Mouse (Mus musculus) retina, adult 2 months (tissue): ENCODE measurements at regions not wholly inside any gene's neighbourhood (a gene's known extent, or its start where the extent isn't known, plus 50 kb on each side); places are given as distances from the start of the nearest gene placed in this dataset.
"Not testable (repeated sequence)": the region's sequence is repeated elsewhere in the genome, so short reads cannot be mapped to it uniquely, and the experiment has no call there.

Source experiments
- DNase-seq: peaks from one replicate; pipeline ENCODE4 v3.0.0-alpha.2; 2012; ENCODE audit warnings: low read depth, low spot score

DNA sequence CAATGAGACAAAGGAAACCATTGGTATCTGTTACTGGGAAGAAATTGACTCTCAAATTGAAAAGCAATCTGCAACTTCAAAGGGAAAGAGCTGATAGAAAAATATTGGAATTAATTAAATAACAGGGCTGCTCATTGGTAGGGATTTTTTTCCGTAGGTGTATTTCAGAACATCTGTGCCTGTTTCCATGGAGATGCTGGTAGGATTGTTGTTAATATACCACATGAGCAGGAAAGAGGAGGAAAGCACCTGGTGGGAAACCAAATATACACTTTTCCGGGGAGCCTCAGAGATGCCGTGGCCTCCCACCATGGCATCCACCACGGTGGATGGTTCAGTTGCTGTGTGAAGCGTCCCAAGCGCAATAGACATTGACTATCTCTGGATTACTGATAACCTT, 428.0 kb upstream of the Sphkap start:
- DNase-seq = no peak

DNA sequence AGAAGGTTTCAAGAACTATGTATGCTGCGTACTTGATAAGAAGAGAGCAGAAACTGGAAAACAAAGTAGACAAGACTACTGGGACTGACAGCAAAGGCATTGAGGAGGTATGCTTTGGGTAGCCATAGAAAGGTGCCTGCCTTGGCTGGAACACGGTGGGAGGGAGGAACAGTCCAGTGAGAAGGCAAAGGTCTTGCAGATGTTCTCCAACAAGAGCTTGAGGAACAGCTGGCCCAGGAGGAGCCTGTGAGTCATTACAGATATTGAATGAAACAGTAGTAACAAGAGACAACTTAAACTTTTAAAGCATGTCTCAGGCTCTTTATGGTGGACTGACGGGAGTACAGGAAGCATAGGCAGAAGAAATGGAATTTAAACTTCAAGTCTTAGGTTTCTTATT, 424.9 kb upstream of the Sphkap start:
- no peak for DNase-seq

DNA sequence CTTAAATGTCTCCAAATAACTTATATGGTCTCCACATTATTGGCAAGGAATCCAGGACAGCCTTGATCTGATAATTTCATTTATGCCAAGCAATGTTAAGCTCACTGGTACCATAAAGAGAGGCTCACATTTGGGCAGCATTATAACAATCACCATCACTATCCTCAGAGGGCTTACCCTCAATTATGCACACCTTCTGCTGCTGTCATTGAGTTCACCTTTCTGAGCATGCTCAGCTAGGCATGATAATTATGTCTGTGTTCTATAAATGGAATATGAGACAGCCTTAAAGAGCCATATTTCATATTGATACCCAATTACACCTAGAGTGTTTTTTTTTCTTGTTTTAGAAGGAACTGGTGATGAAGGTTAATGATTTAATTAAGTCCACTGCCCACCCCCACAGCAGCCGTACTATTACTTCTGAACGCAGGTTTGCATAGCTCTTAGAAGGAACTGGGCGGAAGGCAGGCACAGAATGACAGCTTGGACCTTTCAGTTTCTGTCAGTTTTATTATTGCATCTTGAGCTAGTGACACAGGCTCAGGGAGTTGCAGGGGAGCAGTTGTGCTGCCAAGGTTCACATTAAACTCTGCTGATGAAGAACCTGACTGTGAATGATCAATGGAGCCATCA, 424.0 kb upstream of the Sphkap start:
- DNase-seq = no peak

DNA sequence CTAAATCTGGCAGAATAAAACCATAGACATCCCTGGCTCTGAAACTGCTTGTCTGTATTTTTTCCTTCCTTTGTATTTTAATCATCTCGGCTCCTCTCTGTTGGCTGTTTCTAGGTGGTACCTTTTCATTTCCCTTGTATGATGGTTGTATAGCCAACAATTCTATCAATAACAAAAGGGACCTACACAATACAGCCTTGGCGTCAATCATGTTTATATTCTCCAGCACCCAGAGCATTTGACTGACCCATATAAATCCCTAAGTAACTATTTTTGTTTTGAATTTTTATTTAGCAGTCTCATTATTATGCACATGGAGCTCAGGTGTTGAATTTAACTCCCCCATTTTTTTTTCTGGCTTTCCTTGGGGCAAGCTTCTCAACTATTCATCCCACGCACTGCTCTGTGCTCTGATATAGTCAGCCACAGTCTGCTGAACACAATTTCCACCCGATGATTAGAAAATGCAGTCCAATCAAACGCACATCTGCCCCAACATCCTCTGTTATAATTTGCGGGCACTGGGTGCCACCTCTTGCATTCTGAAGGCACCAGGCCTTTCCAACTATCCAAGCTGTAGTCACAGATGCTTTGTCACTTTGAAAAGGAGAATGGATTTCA, 422.1 kb upstream of the Sphkap start:
- no peak for DNase-seq

DNA sequence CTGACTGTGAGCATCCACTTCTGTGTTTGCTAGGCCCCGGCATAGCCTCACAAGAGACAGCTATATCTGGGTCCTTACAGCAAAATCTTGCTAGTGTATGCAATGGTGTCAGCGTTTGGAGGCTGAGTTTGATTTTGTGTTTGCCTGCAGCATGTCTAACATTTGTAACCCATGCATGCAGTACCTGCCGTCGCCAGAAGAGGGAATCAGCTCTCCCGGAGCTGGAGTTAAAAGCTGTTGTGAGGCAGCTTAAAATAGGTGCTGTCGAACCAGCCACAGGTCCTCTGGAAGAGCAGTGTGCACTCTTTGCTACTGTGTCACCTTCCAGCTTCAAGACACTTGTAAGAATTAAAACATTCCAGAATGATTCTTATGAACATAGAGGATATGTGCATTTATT, 403.2 kb upstream of the Sphkap start:
- DNase-seq = not testable (repeated sequence)

DNA sequence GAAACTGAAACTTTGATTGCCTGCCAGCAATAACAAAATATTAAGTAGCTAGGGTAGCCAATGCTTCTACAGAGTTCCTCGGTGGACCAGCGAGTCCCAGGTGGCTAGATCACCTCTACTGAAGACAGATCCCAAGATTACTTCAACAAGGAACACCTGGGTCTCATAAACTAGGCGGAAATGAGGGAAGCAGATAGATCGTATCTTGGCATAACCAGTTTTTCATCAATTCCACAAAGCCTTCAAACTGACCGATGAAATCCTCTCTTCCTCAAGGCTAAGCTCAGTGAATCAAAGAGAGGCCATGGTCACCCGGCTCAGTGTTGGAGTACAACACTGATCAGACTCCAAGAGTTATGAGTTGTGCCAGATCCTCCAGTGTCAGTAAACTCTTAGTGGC, 400.4 kb upstream of the Sphkap start:
- no peak for DNase-seq

DNA sequence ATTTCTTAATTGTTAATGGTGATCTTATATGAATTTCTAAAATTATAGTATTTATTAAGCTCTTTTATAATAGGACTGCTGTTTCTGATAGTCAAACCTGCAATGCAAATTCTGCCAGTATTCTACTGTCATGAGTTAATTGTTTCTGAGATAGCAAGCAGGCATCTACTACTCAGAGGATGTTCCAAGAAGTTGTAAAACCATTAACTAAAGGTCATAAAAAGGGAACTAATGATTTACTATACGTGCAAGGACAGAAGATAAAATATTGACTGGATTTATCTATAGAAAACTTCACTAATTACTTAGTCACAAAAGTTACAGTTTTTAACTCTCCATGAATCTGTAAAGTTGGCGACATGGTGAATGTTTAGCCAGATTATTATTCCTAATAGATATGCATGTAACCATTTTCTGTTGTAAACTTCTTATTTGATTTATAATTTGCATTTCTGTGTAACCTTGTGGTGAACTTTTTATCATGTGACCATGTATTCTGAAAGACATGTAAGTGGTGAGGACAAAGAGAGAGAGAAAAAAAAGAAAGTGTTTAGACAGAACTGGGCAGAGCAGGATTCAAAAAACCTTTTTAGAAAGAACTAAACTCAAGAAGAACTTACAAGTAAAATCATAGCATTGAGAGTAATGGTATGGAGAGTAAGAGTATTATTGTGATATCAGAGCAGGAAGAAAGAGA, 395.5 kb upstream of the Sphkap start:
- DNase-seq = no peak

DNA sequence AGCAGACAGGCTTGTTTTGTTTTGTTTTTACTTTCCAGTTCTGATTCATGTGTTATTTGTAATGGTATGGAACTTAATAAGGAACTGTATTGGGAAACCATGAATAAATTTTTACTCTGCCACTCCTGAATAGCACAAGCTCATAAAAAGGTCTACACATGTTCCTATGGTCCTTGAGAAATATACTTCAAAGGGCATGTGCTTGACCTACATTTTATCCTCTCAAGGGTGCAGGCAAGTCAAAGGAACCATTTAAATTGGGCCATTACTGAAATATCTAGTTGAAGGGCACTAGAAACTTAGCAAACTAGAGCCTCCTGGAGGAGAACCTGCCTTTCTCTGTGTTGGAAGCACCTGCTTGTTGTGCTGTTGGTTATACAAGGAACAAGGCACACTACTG, 393.8 kb upstream of the Sphkap start:
- no peak for DNase-seq

DNA sequence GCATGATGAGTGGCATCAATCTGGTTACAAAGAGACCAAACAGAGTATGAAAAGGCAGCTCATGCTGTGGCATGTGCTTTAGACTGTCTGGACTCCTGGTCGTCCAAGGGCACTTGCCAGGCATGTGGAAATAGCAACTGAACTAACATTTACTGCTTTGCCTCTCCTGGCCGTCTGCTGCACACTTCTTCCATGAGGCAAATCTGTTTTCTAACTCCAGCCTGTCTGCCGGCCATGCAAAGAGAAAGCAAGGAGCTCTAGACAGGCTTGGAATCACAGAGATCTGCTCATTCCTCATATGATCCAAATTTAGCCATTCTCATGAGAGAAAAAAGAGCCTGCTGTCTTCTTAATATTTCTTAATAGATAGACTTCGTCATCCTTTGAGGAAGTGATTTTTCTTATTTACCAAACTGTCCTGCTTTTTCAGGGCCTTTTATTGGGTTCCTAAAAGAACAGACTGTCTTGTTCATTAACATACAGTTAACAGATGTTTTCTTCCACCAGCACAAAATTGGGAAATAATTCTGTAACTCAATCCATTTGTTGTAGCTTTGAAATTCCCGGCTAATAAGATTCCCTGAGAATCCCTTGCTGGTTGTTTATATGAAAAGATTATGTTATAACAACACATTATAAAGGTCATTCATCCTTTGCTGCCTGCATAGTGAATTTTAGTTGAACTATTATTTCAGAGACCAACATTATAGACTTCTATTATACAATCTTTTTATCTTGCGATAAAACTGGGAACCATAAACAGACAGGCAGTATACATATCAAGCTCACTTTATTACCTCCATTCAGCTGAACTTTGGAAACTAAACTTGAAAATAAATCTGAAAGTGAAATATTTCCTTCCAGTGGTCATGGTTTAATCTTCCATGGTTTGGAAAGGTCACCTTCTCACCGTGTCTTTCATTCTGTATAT, 389.2 kb upstream of the Sphkap start:
- no peak for DNase-seq

DNA sequence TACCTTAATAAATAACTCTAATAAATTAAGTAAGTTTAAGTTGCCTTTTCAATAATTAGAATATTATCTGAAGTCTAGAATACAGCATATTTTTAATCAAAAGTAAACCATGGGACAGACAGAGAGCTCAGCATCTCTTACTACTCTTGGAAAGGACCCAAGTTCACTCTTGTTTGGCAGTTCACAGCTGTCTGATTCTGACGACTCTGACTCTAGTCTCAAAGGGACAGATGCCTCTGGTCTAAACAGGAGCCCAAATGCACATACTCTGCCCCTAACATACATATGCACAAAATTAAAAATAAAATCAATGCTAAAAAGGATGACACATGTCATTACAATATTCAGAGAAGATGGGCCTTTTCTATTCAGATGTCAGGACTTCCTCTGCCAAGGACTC, 369.2 kb upstream of the Sphkap start:
- no peak for DNase-seq

DNA sequence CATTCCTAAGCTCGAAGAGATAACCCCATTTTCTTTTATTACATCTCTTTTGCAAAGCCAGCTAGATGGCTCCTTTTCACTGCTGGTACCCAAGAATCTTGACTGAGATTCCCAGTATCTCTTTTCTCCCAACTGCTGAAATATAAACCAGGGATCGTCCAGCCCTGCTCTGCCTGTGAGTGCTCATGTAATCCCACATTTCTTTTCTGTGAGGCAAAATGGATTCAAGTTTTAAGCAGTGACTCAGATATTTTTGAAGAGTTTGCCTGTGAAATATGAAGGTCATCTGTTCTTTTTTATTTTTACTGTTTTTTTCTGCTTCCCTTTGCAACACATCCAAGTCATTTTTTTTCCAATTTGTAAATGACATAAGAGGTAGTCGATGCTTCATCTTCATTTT, 363.2 kb upstream of the Sphkap start:
- DNase-seq = no peak

DNA sequence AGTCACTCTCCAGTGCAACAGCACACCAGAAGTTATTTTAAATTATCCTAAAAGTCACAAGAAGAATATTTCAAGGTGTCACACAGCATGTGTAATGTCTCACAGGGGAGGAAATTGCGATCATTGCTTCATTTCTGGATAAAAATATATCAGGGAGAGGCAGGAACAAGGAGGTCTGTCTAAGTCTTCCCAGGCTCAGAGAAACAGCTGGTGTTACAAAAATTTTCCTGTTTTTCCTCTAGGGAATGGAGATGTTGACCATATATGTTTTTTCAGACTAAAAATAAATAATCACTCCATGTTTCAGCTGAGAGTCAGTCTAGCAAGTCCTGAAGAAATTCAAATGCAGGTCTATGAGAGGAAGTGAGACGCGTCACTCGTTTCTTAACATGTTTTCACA, 353.5 kb upstream of the Sphkap start:
- DNase-seq = no peak

DNA sequence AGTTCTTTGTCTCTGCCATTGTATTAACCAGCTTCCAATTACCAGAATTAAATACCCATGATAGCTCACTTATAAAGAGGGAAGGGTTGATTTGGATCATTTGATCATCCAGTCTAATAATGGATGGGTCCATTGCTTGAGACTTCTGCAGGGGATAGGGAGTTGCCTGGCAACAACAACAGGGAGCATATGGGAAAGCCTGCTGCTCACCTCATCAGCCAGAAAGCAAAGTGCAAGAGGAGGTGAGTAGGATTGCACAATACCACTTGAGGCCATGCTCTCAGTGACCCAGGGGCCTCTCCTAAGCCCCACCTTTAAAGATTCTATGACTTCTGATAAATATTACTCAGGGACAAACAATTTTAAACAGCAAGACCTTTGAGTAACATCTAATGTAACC, 348.9 kb upstream of the Sphkap start:
- DNase-seq = no peak

DNA sequence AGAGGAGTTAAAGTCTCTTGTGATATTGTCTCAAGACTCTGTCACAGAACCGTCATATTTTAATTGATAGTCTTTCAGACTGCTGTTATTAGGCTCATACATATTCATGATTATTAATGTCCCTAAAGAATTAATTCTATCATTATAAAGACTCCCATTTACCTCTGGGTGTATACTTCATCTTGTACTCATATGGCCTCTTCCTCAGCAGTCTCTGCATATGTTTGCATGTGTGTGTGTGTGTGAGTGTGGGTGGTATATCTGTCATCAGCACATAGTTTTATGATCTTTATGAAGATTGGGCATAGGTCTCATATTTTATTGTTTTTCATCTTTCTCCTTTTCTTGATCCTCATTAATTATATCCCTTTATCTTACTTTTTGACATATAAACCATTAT, 347.3 kb upstream of the Sphkap start:
- no peak for DNase-seq

DNA sequence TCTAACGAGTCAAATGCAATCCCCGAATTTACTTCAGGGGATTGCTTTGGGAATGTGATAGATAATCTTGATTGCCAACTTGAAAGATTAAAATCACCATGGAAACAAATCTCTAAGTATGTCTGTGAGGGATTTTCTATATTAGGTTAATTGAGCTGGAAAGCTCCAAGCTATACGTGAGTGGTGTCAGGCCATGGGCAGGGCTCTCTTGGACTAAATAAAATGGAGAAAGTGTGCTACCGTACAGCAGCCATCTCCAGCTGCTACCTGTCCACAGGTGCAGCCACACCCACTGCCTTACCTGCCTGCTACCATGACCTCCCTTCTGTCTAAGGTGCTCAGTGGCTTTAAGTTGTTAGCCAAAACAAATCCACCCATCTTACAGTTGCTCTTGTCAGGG, 345.0 kb upstream of the Sphkap start:
- no peak for DNase-seq

DNA sequence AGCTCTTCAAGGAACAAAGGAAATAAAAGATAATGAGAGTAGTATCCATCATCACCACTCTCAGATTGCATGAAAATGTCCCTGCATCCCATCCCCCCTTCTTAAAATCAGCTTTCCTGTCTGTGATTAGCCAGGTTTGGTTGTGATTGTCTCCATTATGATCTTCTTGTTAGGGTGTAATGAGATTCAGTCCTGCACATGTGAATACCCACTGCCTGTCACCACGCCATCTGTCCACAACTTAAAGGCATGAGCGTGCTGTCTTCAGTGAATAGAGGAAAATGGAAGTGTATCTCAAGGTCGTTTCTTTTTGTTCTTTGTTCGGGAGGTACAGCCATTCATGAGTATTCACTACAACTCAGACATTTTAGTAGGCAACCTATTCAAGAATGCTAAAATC, 341.0 kb upstream of the Sphkap start:
- DNase-seq = no peak

DNA sequence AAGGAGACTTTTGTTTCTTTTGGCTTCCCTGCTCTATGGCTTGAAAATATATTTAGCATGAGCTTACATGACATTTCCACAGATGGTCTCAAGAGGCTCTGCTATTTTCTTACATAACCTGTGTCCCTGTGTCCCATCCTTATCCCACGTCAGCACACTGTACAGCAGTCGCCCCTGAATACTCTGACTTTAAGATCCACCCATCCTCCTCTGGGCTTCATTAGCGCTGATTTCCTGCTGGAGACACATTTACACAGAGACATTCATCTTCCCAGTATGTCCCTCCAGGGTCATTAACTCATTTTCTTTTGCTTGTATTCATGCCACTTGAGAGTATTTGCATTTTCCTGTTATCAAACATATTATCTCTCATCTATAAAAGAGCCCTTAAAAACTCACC, 340.1 kb upstream of the Sphkap start:
- no peak for DNase-seq

DNA sequence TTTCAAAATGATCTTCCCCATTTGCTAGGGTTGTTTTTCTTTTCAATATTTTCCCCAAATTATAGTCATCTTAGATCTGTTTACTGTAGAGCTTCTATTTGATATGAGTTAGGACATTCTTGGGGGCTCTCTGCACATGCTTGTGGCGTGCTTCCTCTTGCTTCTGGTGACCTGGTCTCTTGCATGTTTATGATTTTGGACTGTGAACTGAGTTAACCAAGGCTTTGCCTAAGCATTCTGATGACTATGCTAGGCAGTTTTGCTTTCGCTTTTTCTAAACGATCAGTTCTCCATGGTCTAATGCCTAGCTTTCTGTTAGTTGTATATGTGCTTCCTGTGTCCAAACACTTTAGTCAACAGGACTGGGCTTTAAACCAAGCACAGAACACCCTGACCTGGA, 339.4 kb upstream of the Sphkap start:
- DNase-seq = no peak

DNA sequence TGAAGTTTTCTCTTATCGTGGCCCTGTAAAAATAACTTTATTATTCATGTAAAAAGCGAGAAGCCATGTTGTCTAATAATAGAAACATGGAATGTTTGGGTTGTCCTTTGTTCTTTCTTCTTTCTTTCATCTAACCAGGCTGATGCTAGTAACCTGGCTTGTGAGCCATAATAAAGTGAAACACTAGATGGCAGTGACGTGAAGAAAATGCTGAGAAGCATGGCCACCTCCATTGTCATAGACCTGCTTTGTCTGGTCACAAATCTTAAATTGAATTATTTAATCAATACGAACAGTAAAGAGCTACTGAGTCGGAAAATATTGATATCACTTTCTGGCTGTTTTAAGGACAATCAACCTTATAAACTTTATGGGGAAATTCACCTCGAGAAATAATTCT, 338.0 kb upstream of the Sphkap start:
- DNase-seq = no peak

DNA sequence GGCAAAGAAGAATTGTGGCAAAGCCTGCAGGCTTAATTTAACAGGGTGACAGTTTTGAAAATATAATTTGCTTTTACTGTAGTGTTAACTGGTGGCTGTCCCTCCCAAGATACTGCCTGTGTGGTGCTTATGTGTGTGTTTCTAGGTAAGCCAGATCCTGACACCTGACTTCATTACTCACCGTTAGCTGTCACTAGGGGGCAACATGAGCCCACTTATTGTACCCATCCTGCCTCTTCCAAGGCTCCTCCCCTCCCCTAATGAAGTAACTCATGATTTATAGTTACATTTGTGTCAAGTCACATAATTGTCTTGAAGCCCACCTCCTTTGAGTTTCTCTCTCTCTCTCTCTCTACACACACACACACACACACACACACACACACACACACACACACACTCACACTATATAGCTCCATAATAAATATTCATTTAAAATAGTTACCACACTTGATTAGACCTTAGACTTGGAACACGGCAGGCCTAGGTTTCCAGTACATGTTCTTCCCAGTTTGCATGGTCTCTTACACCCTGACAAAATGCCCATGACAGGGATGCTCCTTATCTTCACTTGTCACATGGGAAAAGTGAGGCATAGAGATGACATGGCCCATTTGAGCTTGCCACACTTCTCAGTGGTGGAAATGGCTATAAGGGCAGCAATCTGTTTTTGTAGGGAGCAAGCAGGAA, 328.6 kb upstream of the Sphkap start:
- DNase-seq = no peak

DNA sequence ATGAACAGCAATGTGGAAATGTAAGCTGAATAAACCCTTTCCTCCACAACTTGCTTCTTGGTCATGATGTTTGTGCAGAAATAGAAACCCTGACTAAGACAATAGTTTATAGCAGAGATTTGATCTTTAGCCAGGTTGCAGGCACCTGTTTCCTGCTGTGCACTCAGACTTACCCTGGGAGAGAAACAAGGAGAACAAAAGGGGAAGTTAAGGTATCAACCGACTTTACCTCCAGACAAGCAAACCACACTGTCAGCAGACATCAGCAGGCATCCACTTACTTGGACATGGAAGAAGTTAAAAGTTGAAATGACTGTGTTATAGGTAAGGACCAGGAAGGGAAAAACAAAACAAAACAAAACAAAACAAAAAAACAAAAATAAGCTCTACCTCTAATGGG, 323.7 kb upstream of the Sphkap start:
- DNase-seq = no peak

DNA sequence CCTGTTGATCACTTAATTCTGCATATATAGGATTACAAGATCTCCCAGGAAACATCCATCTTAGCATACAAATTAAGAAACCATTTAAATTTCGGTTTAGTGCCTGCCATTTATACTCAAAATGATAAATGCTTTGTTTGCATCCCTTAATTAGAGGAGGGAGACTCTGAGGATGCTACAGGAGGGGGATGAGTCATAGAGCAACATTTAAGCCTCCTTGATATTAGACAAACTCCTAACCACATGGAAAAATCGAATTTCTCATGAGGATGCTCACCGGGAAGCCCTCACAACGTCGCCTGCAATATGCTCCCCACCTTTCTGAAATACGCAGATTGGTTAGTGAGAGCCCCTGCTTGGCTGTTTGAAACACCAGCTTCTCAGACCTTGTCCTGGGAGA, 320.8 kb upstream of the Sphkap start:
- no peak for DNase-seq
